Mouse (Mus musculus): ENCODE data around the gene Cldn13.

DNA sequence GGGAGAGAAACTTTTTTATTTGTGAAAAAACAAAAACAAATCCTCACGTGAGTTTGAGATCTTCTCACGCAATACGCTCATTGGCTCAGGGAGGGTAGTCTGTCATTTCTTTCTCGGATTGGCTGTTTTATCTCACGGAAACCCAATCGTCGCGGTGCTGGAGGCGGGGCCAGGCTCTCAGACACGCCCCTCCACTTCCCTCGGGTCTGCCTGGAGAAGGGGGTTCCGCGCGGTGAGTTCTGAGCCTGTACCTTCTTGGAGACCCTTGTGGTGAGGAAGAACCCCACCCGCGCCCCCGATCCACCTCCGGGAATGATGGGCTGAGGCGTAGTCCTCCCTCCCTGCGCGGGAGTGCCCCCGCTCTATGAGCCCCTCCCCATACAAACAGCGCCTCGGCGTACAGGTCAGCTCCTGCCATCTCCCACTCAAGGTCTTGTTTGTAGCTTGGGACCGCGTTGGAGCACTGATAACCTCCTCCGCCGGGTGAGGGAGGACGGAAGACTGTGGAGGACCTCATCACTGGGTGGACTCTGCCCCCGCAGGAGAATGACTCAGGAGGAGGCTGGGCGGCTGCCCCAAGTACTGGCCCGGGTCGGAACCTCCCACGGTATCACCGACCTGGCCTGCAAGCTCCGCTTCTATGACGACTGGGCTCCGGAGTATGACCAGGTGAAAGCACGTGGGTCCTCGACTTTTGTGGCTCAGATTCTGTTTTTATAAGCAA is 17.0 kb upstream of the Cldn13 start, which contains the start of gene Mettl27:
- no peak for TF ChIP-seq CTCF (IDR thresholded peaks at IDR 0.05; ENCODE audit: insufficient read depth, low read depth, low read length)
- TF ChIP-seq POLR2A (IDR thresholded peaks at IDR 0.05; ENCODE audit: insufficient read depth, low read depth, low read length), result no peak
